Mouse (Mus musculus) neural tube, embryonic 10.5 days (tissue): Measurements from ENCODE around the gene Rgma.

ENCODE experiments used
- DNase-seq: peaks from one replicate; pipeline ENCODE4 v3.0.0-alpha.2; 2017; ENCODE audit warnings: low spot score; ENCODE audit errors: extremely low spot score

The Rgma gene

DNA sequence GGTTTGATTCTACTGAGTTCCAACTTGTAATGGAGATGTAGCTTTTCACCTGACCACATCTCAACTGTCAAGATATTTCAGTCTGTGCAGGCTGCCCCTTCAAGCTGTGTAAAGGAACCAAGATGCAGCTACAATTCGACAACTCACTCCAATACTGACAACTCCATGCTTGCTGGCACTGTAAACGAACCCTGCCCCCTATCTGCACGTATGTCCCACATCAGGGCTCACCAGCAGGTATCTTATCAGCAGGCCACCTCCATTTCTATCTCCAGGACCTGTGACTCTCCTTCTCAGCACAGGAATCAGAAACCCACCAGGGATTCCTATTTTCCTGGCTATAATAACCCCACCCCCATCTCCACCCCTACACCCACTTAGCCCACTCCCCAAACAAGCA, 53.2 kb downstream of the Rgma start:
- DNase-seq = no peak

DNA sequence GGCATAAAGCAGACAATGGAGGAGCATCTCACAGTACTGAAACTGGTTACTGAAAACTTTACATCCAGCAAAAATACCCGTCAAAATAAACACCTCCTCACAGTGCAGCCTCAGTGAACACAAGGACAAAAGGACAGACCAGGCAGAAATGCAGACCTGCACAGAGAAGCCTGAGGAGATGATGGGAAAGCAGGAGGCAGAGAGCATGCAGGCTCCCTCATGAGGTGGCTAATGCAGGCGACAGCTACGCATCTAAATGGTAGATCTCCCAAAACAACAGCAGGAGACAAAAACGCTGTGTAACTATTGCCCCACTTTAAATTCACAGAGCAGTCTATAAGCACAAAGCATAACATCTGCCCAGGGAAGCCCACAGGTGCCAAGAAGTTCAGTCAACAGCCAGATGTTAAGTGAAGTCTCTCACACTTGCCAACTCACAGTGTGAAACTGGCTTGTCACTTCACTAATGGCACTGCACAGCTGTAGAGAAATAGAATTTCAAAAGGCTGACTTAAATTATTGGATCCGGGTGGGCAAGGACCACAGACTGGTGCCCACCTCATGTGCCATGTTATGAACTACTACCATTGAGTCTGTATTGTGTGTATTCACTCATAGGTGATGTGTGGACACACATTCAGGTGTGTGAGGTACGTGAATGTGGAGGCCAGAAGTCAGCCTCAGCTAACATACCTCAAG, 58.5 kb downstream of the Rgma start:
- DNase-seq = no peak

DNA sequence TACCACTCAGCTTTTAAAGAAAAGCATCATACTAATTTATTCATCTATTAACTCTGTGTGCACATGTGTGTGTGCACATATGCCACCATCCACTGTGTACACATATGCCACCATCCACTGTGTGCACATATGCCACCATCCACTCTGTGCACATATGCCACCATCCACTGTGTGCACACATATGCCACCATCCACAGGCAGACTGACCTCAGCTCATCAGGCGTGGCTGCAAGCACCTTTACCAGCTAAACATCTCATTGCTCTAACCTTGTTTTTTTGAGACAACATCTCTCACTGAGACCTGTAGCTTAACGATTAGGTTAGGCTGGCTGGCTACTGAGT, 59.0 kb downstream of the Rgma start:
- DNase-seq = no peak

DNA sequence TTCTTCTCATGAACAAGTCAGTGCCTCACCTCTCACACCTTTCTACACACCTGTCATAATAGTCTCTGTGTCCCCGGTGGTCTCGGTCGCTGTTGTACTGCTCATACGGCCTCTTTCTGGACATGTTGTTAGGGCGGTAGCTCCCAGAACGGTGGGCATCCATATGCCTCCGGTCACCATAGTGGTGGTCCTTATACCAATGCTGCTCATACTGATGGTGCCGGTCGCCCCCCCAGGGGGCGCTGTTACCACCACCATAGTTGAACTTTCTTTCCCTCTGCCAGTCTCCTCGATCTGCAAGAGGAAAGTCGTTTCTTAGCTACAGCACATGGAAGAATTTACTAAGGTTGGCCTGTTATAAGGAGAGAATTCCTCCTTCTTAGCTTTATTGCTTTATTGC, 60.4 kb downstream of the Rgma start:
- DNase-seq = no peak

DNA sequence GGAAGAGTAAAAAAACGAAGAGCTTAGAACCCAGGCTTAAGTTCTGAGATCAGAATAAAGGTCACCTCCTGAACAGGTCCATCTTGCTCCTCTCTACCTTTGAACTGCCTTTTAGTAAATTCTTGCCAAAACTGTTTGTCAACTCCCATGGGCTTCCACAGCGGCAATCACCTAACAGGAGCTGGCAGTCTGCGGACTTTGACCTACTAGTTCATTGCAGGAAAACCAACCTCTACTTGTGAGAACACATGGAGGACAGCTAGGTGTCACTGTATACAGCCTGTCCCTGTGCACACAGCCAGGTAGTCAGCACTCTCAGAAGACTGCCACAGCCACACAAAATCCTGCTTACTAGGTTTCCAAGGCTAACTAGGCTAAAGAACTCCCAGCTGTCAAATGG, 66.5 kb downstream of the Rgma start:
- DNase-seq = no peak

DNA sequence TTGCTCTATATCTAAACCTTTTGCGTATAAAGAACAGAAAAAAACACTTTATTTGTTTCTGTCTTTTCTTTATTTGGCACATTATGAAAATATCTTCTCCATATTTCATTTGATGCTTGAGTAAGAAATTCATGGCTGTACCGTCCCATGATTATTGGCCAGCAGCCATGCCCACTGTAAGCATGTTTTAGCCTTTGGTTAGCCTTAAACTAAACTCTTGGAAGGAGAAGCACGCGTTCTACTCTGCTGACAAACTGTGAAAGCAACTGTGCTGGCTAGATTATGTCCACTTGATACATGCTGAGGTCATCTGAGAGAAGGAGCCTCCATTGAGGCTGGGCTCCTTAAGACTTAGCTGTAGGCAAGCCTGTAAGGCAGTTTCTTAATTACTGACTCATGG, 66.9 kb downstream of the Rgma start:
- DNase-seq = no peak

DNA sequence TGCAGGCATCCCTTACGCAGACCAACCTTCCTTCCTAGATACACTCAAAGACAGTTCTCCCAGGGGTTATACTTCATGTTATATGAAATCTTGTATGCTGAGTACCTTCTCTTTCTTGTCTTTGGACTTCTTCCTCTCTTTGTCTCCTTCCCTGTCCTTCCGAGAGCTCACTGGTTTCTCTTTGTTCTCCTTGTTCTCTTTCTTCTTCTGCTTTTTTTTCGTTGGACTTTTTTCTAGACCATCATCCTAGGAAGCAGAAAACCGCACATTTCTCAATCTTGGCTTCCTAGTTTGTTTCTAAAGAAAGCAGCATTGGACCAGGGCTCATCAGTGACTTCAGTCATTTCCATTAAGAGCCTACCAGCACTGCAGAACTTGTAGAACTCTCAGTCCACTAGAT, 76.3 kb downstream of the Rgma start:
- no peak for DNase-seq

DNA sequence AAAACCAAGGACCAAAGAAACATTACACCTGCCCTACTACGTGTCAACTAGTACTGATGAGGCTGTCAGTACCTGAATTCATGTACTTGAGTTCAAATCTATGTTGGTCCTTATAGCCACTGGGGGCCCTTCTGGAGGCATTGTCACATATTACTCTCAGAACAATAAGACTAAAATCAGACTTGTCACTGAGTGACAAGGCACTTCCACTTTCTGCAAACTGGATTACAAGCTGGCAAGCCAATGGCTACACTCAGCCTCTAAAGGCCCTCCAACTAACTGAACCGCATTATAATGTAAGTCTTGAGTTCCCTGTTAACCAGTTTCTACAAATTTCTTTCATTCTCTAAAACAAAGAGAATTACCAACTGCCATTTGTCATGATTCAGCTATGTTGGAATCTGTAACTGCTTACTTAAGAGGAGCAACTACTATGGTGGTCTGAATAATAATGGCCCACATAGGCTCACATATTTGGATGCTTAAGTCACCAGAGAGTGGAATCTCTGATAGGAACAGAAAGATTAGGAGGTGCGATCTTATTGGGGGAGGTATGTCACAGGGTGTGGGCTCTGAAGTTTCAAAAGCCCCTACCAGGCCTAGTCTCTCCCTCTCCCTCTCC, 77.0 kb downstream of the Rgma start:
- DNase-seq = no peak

DNA sequence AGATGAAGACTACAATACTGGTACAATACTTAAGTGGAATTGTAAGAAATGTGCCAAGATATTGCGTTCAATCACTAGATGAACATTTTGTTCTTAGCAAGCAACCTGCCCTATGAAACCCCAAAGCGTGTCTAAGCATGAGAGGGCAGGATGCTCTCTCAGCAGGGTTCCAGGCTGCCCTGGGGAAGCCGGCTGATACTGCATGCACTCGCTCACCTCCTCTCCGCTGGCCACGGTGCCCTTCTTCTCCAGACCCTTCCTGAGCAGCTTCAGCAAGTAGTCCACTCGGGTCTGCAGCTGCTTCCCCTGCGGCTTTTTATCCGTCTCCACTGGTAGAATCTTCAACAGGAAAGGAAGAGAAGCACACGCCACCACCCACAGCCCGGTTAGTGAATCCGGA, 78.8 kb downstream of the Rgma start:
- DNase-seq = no peak

DNA sequence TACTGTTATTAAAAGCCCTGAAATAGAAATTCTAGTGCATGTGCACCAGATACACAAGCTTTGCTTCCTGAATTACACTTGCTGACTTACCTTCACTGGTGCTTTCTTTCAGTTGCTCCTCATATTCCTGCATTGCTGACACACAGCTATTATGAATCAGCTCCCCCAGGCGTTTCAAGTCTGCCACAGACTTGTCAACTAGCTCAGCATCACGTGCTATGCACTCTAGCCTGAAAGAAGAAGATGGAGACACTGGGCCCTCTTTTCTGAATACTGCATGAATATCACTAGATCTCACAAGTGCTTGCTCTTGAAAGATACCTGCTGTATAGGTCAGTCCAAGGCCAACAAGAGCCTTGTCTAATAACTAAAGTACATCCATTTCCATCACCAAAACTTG, 88.2 kb downstream of the Rgma start:
- no peak for DNase-seq

DNA sequence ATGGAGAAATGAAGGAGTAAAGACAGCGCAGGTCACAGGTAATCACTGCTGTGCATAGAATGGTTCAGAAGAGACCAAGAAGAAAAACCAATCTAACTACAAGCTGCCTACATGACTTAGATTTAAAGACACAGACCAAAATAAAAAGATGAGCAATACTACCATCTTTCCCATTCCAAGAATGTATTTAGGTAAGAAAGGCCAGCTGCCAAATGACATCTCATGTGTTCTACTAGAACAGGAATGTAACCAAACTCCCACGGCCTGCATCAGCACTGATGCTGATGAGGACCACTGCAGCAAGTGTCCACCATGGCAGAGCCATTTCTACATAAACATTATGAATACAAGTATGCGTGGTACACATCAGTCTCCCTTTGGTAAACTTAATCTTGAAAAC, 92.4 kb downstream of the Rgma start:
- no peak for DNase-seq
